Mouse (Mus musculus) activated CD4-positive, CD25-positive, alpha-beta regulatory T cell (primary cell): ENCODE data around the gene Efna4. TPM values are rescaled to one million over a fixed set of nuclear protein-coding genes. Genes with fewer than 3 reads are reported as not detected.

Experiments used
- polyA plus RNA-seq, 2 experiments: library from polyadenylated mRNA; unstranded; fragments of 100-300 nt; shearing (Covaris generic); gene quantifications; one replicate each; pipeline ENCODE4 v1.2.1; 2017

Efna4 gene
- polyA plus RNA-seq: 1 to 10 TPM in 1 of 2 experiments, under 1 TPM in 1; 0.79 to 1.4 TPM

GRCm38 (mm10) chr3:89337721-89338578 is at the start of gene Efna4:
Gene Efna4, minus strand, starts transcription at chr3:89338028.

GRCm38 (mm10) chr3:89365153-89365485 is 27.3 kb upstream of the Efna4 start, which contains the start of gene Dcst1:
Gene Dcst1, minus strand, starts transcription at chr3:89365253.

GRCm38 (mm10) chr3:89361675-89362074 is 23.8 kb upstream of the Efna4 start, which contains the start of gene Dcst2:
Gene Dcst2, plus strand, starts transcription at chr3:89361975.

GRCm38 (mm10) chr3:89349869-89350501 is 12.2 kb upstream of the Efna4 start, which contains the start of gene Adam15:
Gene Adam15, minus strand, starts transcription at chr3:89349996.

GRCm38 (mm10) chr3:89322514-89323165 is 15.2 kb downstream of the Efna4 start, which contains the start of gene Efna3:
Gene Efna3, minus strand, starts transcription at chr3:89322965.

Other genes starting within 250 kb of the Efna4 start
- gene Rusc1, start 244.7 kb downstream of the Efna4 start, polyA plus RNA-seq: 10 to 100 TPM; 35.1 to 42.7 TPM
- gene Gm43738, start 236.9 kb downstream of the Efna4 start, polyA plus RNA-seq: not detected
- gene Fdps, start 236.1 kb downstream of the Efna4 start, polyA plus RNA-seq: 10 to 100 TPM; 61.8 to 62.2 TPM
- gene Pklr, start 201.9 kb downstream of the Efna4 start, polyA plus RNA-seq: not detected
- gene Hcn3, start 177.8 kb downstream of the Efna4 start, polyA plus RNA-seq: 1 to 10 TPM in 1 of 2 experiments, under 1 TPM in 1; 0.21 to 1.6 TPM
- 10 to 100 TPM; 88.4 to 94.5 TPM for gene Clk2, start 173.2 kb downstream of the Efna4 start, polyA plus RNA-seq
- gene Scamp3, start 160.6 kb downstream of the Efna4 start, polyA plus RNA-seq: 100 to 1,000 TPM; 255 to 261 TPM
- gene Fam189b, start 154.9 kb downstream of the Efna4 start, polyA plus RNA-seq: 100 to 1,000 TPM; 134 to 154 TPM
- 100 to 1,000 TPM; 105 to 146 TPM for gene Gba, start 135.1 kb downstream of the Efna4 start, polyA plus RNA-seq
- 1 to 10 TPM in 1 of 2 experiments, under 1 TPM in 1; 0.90 to 4.0 TPM for gene Thbs3, start 122.8 kb downstream of the Efna4 start, polyA plus RNA-seq
- 100 to 1,000 TPM in 1 of 2 experiments, 10 to 100 TPM in 1; 89.5 to 127 TPM for gene Mtx1, start 110.9 kb downstream of the Efna4 start, polyA plus RNA-seq
- gene Muc1, start 109.0 kb downstream of the Efna4 start, polyA plus RNA-seq: 1 to 10 TPM; 1.0 to 7.1 TPM
- gene Krtcap2, start 92.1 kb downstream of the Efna4 start, polyA plus RNA-seq: 100 to 1,000 TPM; 225 to 294 TPM
- gene Trim46, start 91.7 kb downstream of the Efna4 start, polyA plus RNA-seq: 1 to 10 TPM; 1.6 to 4.9 TPM
- gene Dpm3, start 78.7 kb downstream of the Efna4 start, polyA plus RNA-seq: 100 to 1,000 TPM in 1 of 2 experiments, 10 to 100 TPM in 1; 81.3 to 120 TPM
- 100 to 1,000 TPM; 210 to 250 TPM for gene Slc50a1, start 67.5 kb downstream of the Efna4 start, polyA plus RNA-seq
- not detected for gene Efna1, start 56.9 kb downstream of the Efna4 start, polyA plus RNA-seq
- gene Efna3, start 15.1 kb downstream of the Efna4 start, polyA plus RNA-seq: under 1 TPM in 1 of 2 experiments, not detected in 1; 0.15 TPM
- gene Adam15, start 12.0 kb upstream of the Efna4 start, polyA plus RNA-seq: 10 to 100 TPM; 10.1 to 23.0 TPM
- under 1 TPM; 0.13 to 0.32 TPM for gene Dcst2, start 23.9 kb upstream of the Efna4 start, polyA plus RNA-seq
- gene Dcst1, start 27.2 kb upstream of the Efna4 start, polyA plus RNA-seq: under 1 TPM in 1 of 2 experiments, not detected in 1; 0.47 TPM
- gene Zbtb7b, start 56.7 kb upstream of the Efna4 start, polyA plus RNA-seq: 10 to 100 TPM; 34.1 to 67.8 TPM
- gene Lenep, start 64.8 kb upstream of the Efna4 start, polyA plus RNA-seq: under 1 TPM; 0.37 to 0.44 TPM
- gene Flad1, start 73.8 kb upstream of the Efna4 start, polyA plus RNA-seq: 10 to 100 TPM; 47.1 to 56.8 TPM
- gene Cks1b, start 80.4 kb upstream of the Efna4 start, polyA plus RNA-seq: 10 to 100 TPM; 48.3 to 73.9 TPM
- 10 to 100 TPM; 64.1 to 73.7 TPM for gene Shc1, start 80.4 kb upstream of the Efna4 start, polyA plus RNA-seq
- 10 to 100 TPM; 51.9 to 61.8 TPM for gene Pygo2, start 92.2 kb upstream of the Efna4 start, polyA plus RNA-seq
- gene Pbxip1, start 98.7 kb upstream of the Efna4 start, polyA plus RNA-seq: 100 to 1,000 TPM in 1 of 2 experiments, 10 to 100 TPM in 1; 66.6 to 119 TPM
- gene Pmvk, start 116.5 kb upstream of the Efna4 start, polyA plus RNA-seq: 10 to 100 TPM; 22.2 to 23.7 TPM
- under 1 TPM in 1 of 2 experiments, not detected in 1; 0.15 TPM for gene Kcnn3, start 182.1 kb upstream of the Efna4 start, polyA plus RNA-seq